Mouse (Mus musculus) heart, embryonic 16.5 days (tissue): ENCODE data around the gene Eps8. TPM values are rescaled to one million over a fixed set of nuclear protein-coding genes. Genes with fewer than 3 reads are reported as not detected.

Source experiments
- ATAC-seq: fragments of 200-750 bp; cut with Nextera tagmentation; replicated peaks from 2 replicates; pipeline ENCODE4 v1.8.0; 2017; ENCODE audit warnings: moderate number of reproducible peaks; ENCODE audit not compliant: insufficient read depth, low FRiP score; ENCODE audit errors: extremely low read depth
- H3K27ac ChIP-seq: fragments of 300-500 bp; sonication (generic); 2 replicates; pipeline ENCODE4 v1.5.1; 2014; ENCODE audit warnings: mild to moderate bottlenecking, low read length, control low read depth, moderate library complexity
- H3K27me3 ChIP-seq: fragments of 300-500 bp; sonication (generic); 2 replicates; pipeline ENCODE4 v1.6.1; 2014; ENCODE audit warnings: low read length, mixed read lengths; ENCODE audit not compliant: control insufficient read depth, insufficient read depth
- H3K36me3 ChIP-seq: fragments of 300-500 bp; sonication (generic); 2 replicates; pipeline ENCODE4 v1.6.1; 2014; ENCODE audit not compliant: control insufficient read depth, insufficient read depth
- H3K4me1 ChIP-seq: fragments of 300-500 bp; sonication (generic); 2 replicates; pipeline ENCODE4 v1.6.1; 2014; ENCODE audit warnings: low read length, mixed read lengths; ENCODE audit not compliant: control insufficient read depth, insufficient read depth
- H3K4me2 ChIP-seq: fragments of 300-500 bp; sonication (generic); 2 replicates; pipeline ENCODE4 v1.6.1; 2014; ENCODE audit warnings: low read depth, mild to moderate bottlenecking, control low read depth, low read length
- H3K4me3 ChIP-seq: fragments of 300-500 bp; sonication (generic); 2 replicates; pipeline ENCODE4 v1.5.1; 2014; ENCODE audit warnings: mild to moderate bottlenecking, control low read depth, low read length
- H3K9ac ChIP-seq: fragments of 300-500 bp; sonication (generic); 2 replicates; pipeline ENCODE4 v1.6.1; 2014; ENCODE audit warnings: low read length, control low read depth
- H3K9me3 ChIP-seq: fragments of 300-500 bp; sonication (generic); replicated peaks from 2 replicates; pipeline ENCODE4 v1.6.1; 2016; ENCODE audit warnings: low read length; ENCODE audit not compliant: control insufficient read depth
- whole genome bisulfite sequencing: fragments of 180-500 bp; shearing (Covaris S2); extraction: QIAGEN DNeasy Blood & Tissue Kit; methylation state at CpG from one replicate; pipeline ENCODE4 v1.1.7; 2014; 5-methylcytosine and 5-hydroxymethylcytosine counted together
- polyA plus RNA-seq: library from polyadenylated mRNA; unstranded; fragments of >200 nt; fragmentation: Nextera tagmentation; extraction: Ambion mirVana; gene quantifications from 2 replicates; pipeline ENCODE4 v1.2.1, GENCODE M21; 2015

The Eps8 gene
- polyA plus RNA-seq, 1 experiment from 2014 or later = 36.7 TPM

DNA sequence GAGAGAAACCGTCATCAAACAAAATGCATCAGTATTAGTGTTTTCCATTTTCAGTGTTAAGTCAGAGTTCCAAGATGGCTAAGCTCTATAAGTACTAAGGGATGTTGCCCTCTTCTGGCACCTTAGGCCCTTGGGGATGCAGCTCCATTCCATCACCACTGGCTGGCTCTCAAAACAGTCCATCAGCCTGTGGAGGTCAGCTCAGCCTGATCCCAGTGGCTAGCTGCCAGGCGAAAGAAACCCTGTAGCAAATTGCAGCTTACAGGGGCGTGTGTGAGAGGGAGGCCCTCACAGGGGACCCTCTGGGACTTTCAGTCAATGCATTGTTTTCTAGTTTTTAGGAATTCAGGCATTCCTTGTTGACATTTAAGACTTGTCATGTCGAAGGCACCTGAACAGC, 40.8 kb downstream of the Eps8 start:
- Histone ChIP-seq H3K4me2 (no peak overlapping the region), H3K4me3 (no peak overlapping the region), H3K36me3 (0 out of 2 replicates have a peak, but pooled peaks cover 2% of the 10 kb centered on the region), H3K9ac (no peak overlapping the region), H3K9me3 (peaks cover 7% of the 10 kb centered on the region; the same call in 1 of the 2 replicates), H3K4me1 (peaks cover 4% of the 10 kb centered on the region), H3K27me3 (no peaks in the 10 kb centered on the region), H3K27ac (no peak overlapping the region)
- 44% methylated on average over 4 of the region's 4 CpGs for WGBS
- ATAC-seq = no peak

- Histone ChIP-seq H3K9ac (no peak overlapping the region), H3K4me1 (peaks cover 4% of the 10 kb centered on the region), H3K36me3 (0 out of 2 replicates have a peak, but pooled peaks cover 2% of the 10 kb centered on the region), H3K9me3 (peaks cover 7% of the 10 kb centered on the region; the same call in 1 of the 2 replicates), H3K27me3 (no peaks in the 10 kb centered on the region), H3K4me2 (no peak overlapping the region), H3K4me3 (no peak overlapping the region), H3K27ac (peak overlapping the region; percentile 25)
- no peak for ATAC-seq
- 54% methylated on average over 2 of the region's 2 CpGs for WGBS
Measured at GRCm38 (mm10) chr6:137612071-137612547, 42.6 kb downstream of the Eps8 start.

GRCm38 (mm10) chr6:137608160-137608930, 46.3 kb downstream of the Eps8 start:
- ATAC-seq = no peak
- WGBS = 87% methylated on average over 17 of the region's 17 CpGs
- H3K4me1 ChIP-seq = peaks cover 4% of the 10 kb centered on the region

DNA sequence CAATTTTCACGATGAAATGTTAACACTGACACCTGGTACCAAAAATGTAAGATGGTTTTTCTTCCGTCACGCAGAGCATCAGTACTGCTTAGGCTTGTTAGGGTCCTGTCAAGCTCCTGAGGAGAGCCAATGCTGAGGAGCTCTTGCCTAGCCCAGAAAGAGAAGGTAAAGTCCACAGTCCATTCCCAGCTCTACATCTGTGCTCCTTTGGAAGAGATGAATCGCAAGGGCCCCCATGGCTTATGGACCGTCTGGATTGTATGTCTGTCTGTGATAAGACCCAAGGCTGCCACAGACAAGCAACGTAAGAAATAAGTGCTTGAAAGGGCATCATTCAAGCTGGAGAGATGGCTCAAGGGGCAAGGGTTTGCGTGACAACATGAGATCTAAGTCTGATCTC, 48.1 kb downstream of the Eps8 start:
- peaks cover 7% of the 10 kb centered on the region; the same call in 1 of the 2 replicates for H3K9me3 ChIP-seq
- 74% methylated on average over 7 of the region's 7 CpGs for WGBS
- H3K27ac ChIP-seq = no peak overlapping the region
- H3K4me3 ChIP-seq = no peak overlapping the region
- H3K4me2 ChIP-seq = no peak overlapping the region
- ATAC-seq = no peak
- H3K4me1 ChIP-seq = no peaks in the 10 kb centered on the region
- no peaks in the 10 kb centered on the region for H3K27me3 ChIP-seq
- no peak overlapping the region for H3K9ac ChIP-seq
- 0 out of 2 replicates have a peak, but pooled peaks cover 2% of the 10 kb centered on the region for H3K36me3 ChIP-seq

More at GRCm38 (mm10) chr6:137608160-137608930, 46.3 kb downstream of the Eps8 start:
- Histone ChIP-seq H3K4me3 (no peak overlapping the region), H3K27ac (no peak overlapping the region), H3K36me3 (0 out of 2 replicates have a peak, but pooled peaks cover 2% of the 10 kb centered on the region), H3K27me3 (no peaks in the 10 kb centered on the region), H3K9me3 (peaks cover 7% of the 10 kb centered on the region; the same call in 1 of the 2 replicates), H3K4me2 (no peak overlapping the region), H3K9ac (no peak overlapping the region)

DNA sequence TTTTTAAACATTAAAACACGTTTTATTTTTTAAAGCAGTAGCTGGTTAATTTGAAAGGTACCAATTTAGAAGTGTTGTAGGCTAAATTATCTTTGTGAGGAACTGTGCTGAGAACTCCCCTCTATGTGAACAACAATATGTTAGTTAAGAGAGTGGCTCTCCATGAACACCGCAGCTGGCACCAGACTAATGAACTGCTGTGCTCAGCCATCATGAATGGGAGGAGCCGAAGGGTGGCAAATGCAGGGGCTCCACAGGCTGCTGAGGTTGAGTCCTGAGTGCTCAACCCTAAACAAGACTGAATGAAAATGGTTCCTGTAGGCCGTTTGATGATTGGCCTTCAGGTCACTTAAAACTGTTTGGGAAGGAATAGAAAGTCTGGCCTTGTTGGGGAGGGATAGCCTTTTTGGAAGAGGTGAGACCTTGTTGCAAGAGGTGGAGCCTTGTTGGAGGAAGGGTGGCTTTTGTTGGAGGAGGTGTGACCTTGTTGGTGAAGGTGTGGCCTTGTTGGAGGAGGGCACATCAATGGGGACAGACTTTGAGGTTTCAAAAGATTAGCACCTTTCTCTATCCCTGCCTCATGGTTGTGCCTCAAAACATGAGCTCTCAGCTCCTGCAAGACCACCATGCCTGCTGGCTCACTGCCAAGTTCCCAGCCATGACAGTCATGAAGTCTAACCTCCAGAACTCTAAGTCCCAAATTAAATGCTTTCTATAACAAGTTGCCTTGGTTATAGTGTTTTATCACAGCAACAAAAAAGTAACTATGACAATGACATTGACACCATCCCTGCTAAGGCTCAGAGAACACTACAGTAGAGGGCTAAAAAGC, 50.0 kb downstream of the Eps8 start:
- Histone ChIP-seq H3K27ac (no peak overlapping the region), H3K4me3 (no peak overlapping the region), H3K4me1 (no peaks in the 10 kb centered on the region), H3K4me2 (no peak overlapping the region), H3K9me3 (no peaks in the 10 kb centered on the region), H3K9ac (no peak overlapping the region), H3K36me3 (no peaks in the 10 kb centered on the region), H3K27me3 (no peaks in the 10 kb centered on the region)
- ATAC-seq = no peak
- WGBS = 76% methylated on average over 4 of the region's 4 CpGs

GRCm38 (mm10) chr6:137598306-137598705, 56.4 kb downstream of the Eps8 start:
- H3K36me3 ChIP-seq = no peaks in the 10 kb centered on the region
- H3K27ac ChIP-seq = no peak overlapping the region
- 52% methylated on average over 7 of the region's 7 CpGs for WGBS
- no peaks in the 10 kb centered on the region for H3K4me1 ChIP-seq
- H3K9me3 ChIP-seq = peaks cover 2% of the 10 kb centered on the region
- ATAC-seq = no peak
- H3K4me2 ChIP-seq = no peak overlapping the region
- H3K9ac ChIP-seq = no peak overlapping the region
- H3K27me3 ChIP-seq = no peaks in the 10 kb centered on the region
- no peak overlapping the region for H3K4me3 ChIP-seq

DNA sequence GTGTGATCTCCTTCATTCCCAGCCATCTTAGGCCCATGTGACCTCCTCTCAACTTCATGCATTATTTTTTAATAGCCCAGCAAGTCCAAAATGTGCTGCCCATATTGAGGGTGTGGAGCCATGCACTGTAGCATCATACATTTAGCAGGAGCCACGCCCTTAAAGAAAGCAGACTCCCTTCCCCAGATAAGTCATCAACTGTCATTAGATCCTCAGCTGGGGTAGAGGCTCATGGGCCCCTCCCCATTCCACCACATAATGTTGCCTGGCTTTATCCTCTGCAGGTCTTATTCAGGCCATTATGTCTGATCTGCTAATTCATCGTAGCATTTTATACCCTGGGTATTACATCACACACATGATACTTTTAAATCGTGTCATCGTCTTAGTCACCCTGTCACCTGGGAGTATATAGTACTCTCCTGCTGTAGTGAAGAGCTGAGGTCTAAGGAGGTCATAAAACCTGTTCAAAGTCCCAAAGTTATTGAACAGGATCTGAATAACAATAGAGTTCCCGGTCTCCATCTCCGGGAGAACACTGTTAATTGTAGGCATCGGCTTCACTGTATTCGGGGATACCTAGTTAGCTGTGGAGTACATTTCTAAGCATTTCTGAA, 57.1 kb downstream of the Eps8 start:
- Histone ChIP-seq H3K4me2 (no peak overlapping the region), H3K4me1 (no peaks in the 10 kb centered on the region), H3K9me3 (peaks cover 2% of the 10 kb centered on the region), H3K27me3 (no peaks in the 10 kb centered on the region), H3K4me3 (no peak overlapping the region), H3K9ac (no peak overlapping the region), H3K27ac (no peak overlapping the region), H3K36me3 (no peaks in the 10 kb centered on the region)
- ATAC-seq = no peak
- WGBS = 89% methylated on average over 8 of the region's 8 CpGs

GRCm38 (mm10) chr6:137592582-137592981, 62.1 kb downstream of the Eps8 start:
- no peak overlapping the region for H3K9ac ChIP-seq
- WGBS = 91% methylated on average over 10 of the region's 10 CpGs
- no peak for ATAC-seq
- H3K27ac ChIP-seq = no peak overlapping the region
- no peaks in the 10 kb centered on the region; the same call in 1 of the 2 replicates for H3K36me3 ChIP-seq
- H3K4me1 ChIP-seq = no peaks in the 10 kb centered on the region
- H3K9me3 ChIP-seq = peaks cover 2% of the 10 kb centered on the region
- no peak overlapping the region for H3K4me3 ChIP-seq
- no peaks in the 10 kb centered on the region for H3K27me3 ChIP-seq
- no peak overlapping the region for H3K4me2 ChIP-seq
